Mouse (Mus musculus) common myeloid progenitor, adult 5-6 weeks (primary cell): ENCODE results near the gene Ncaph. TPM values are rescaled to one million over a fixed set of nuclear protein-coding genes. Genes with fewer than 3 reads are reported as not detected.
"Not testable (repeated sequence)": the region's sequence is repeated elsewhere in the genome, so short reads cannot be mapped to it uniquely, and the experiment has no call there.

ENCODE experiments used
- ATAC-seq: replicated peaks from 2 replicates; pipeline ENCODE4 v1.8.0; 2016; ENCODE audit warnings: low read depth, mild to moderate bottlenecking, moderate TSS enrichment, inconsistent platforms; ENCODE audit not compliant: poor library complexity, severe bottlenecking
- total RNA-seq: library from RNA; stranded (forward); fragments of 200-1000, 187-1606 nt; gene quantifications from 2 replicates; pipeline ENCODE4 v1.2.3, GENCODE M21; 2017

The Ncaph gene
- total RNA-seq, result 58.5 and 73.9 TPM in 2 replicates

DNA sequence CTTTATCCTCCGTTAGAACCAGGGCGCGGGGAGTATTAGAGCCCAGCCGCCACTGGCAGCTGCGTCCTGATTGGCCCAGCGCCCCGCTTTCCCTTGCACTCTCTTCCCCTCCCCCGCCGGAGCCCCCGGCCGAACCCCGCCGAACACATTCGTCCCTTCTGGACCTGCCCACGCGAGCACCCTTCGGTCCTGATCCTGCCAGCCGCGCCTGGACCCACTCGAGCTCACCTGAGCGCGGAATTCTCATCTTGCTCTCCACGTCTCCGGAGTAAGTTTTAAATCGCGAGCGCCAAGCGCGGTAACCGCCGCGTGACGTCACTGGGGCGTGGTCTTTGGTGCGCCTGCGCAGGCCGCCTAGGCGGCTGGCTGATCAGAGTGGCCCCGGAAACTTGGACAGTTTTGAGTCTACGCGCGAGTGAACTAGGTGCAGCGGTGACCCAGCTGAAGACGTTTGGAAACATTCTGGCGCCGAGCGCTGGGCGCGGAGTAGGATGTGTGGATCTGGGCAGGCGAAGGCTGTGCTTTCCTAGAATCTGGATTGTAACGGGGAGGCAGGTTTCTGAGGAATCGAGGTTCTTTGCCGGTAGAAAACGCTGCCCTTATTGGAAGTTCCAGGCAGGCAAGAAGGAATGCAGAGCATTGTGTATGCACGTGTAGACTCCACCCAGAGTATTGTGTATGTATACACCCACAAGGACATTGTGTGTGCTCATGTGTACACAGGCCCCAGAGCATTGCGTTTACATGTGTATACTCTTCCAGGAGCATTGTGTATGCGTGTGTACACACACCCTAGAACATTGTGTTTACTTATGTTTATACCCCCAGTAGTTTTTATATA lies at the start of gene Ncaph:
Ncaph (minus strand) TSS at position 334 of the 841 bp plus-strand sequence.
- ATAC-seq, result peak; percentile 77

DNA sequence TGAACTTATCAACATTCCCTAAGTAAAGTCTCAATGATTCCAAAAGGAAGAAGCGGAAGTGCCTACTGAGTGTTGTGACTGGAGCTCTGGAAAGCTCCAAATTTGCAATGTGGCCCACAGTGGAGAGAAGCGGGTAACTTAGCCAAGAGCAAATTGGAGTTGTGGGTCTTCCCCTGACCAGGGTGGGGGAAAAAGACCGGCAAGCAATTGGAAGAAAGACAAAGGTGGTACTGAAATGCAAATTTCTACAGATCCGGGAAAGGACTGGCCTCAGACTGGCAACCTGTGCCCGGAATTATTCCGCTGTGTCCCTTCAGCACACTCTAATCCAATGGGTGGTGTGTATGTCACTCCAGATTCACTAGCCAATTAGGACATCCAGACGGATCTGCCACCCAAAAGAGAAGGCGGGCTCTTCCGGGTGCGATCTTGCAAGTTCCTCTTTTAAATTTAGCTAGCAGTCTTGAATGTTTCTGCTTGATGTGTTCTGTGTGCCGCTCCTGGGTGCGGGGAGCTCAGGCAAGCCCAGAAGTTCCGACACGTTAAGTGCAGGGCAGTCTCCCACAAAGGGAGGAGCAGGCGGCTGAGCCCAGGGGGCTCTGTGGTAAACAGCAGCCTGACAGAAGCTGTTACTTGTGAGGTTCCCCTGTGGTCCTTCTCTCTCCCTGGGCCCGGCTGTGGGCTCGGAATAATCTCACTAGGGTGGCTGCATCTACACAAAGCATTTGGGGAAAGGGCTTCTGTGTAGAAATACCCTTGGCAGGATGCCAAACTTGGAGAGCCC lies 49.0 kb upstream of the Ncaph start:
- peak; percentile 99 for ATAC-seq

DNA sequence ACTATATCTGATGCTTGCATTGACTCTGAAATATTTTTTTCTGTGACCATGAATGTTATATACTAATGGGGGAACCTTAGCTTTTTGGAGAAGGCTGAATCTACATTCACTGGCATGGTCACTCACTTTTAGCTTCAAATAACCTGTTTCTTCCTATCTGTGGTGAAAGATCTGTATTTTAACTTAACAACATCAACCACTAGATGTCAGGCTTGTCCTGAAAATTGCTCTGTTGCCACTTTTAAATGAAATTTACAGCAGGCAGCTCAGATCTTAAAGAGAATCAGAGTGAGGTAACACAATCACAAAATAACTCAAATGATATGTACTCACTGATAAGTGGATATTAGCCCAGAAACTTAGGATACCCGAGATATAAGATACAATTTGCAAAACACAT lies 32.5 kb upstream of the Ncaph start:
- peak; percentile 80; the same call in 1 of the 2 replicates for ATAC-seq

DNA sequence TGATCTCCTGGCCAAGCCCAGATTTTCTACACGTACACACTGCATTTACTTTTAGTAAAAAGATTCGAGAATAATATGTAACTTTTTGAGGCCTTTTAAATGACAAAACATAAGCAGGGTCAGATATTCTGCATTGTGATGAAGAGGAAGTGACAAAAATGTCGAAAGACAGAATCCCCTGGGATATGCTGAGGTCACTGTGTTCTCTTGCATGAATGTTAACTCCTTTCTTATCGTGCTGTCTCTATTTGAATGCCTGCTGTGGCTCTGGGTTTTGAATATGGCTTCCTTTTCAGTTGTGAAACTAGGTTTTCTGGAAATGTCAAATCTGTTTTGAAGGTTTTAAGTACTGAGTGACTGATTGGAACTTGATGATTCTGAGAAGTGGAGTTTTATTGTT lies 31.9 kb upstream of the Ncaph start:
- no peak for ATAC-seq

DNA sequence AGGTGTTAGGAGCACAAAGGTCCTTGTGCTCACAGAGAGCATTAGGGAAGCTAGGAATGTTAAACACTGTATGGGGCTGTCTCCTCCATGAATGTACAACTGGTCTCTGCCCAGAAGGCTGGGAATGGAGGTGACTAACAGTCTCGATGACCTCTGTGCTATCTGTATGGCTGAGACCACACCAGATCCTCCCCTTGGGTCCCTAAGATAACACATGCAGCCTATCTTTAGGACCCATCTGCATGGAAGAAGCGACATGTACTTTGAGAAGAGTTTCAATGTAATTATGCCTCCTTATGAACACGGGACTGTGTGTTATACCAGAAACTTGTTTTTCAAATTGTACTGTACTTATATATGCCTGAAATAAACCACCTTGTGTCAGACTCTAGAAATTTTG lies 11.9 kb upstream of the Ncaph start:
- no peak for ATAC-seq

DNA sequence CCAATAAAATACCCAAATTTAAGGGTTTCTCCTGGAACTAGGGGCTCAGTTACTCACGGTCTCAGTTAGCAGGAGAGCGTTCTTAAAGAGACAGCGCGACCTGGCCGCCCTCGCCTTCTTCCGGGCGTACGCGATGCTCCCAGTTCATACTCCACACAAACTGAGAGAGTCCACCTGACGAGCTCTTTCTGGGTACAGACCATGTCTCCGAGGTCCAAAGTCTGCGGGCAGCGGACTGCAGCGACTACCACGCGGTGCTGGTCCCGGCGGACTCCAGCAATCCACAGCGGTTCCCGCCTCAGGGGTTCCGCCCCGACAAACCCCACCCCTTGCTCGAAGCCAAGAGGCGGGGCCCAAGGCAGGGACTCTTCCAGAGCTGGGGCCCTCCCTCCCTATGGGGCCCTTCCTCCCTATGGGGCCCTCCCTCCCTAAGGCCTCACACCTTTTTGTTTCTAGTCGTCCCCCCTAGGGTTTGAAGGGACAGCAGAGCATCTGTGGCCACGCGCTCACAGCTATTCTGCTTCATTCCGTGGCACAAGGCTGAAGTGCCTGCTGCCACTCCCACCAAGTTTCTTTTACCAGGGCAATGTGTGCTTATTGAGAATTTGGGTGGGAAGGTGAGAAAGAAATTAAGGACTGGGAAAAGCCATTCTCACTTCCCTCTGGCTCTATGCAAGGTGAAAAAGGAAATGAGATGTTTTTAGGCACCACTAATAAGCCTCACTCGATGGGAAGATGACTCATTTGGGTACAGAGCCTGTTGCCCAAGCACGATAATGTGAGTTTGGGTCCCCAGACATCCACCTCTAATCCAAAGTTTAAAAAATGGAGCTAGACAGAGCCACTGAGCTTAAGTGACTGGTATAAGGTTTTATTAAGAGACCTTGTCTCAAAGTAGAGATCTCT lies 9.7 kb upstream of the Ncaph start, which contains the start of gene Itpripl1:
Itpripl1 (minus strand) TSS at position 285 of the 906 bp plus-strand sequence.
- ATAC-seq, result peak; percentile 89

DNA sequence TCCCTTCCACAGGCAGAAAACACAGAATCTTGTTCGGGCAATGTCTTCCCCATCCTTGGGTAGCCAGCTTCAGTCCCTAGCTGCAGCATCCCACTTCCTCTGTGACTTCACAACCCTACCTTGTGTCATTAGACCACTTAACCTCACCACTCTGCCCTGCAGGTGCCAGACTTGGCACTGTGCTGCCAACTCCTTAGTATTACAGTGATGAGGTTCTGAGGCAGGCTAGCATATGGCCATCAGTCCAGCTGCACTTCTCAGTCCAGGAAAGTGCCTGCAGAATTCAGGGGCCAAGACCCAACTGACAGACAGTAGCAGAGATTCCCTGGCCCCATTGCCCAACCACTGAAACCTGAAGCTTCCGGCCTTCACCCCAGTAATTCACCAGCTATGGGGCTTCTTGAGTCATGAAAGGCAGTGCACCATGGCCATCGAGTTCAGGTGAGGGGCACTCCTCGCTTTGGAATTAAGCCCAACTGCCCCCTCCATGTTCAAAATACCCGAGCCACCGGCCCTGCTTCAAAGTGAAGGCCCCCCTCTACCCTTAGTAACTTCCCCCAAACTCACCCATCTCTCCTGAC lies 8.9 kb upstream of the Ncaph start:
- 0 out of 2 replicates have a peak, but pooled peaks have one; percentile 5 for ATAC-seq

DNA sequence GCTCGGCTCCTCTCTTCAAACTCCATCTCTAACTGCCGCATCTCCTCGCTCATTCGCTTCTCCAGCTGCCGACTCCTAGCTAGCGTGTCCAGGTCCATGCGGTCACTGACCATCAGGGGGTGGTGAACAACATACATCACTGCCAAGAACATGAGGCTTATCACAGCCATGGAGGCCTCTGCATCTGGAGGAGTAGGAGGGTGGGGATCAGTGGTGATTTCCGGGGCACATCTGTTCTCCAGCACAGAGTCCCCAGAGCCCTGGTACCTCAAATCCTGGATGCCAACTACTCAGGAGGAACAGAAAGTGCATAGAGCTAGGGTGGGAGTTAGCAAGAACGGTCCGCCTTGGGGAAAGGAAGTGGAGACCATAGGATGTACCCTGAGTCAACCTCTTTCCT lies 8.3 kb upstream of the Ncaph start:
- ATAC-seq, result 0 out of 2 replicates have a peak, but pooled peaks have one; percentile 9

DNA sequence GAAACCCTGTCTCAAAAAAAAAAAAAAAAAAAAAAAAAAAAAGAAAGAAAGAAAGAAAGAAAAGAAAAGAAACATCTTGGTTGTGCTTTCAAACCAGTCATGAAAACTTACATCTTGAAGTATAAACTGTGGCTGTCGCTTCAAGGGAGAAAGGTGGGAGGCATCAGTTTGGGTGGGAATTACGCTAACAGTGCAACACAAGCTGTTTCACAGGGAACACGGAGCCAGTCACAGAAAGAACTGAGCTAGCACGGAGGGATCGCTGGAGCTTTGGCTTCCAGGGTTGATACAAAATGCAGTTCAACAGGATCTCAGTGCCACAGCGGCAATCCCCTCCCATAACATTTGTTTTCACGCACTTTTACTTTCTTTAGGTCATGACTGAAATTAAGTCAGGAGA lies 6.3 kb upstream of the Ncaph start:
- ATAC-seq, result no peak

DNA sequence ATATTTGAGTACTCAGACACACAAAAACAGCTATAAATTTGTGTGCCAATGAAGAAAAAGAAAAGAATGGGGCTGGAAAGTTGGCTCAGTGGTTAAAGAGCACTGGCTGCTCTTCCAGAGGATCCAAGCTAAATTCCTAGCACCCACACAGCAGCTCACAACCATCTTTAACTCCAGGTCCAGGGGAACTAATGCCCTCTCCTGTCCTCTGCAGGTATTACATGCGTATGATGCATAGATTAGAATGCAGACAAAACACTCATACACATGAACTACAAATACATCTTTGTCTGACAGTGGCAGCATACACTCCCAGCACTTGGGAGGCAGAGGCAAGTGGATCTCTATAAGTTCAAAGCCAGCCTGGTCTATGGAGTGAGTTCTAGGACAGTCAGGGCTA lies 5.9 kb upstream of the Ncaph start:
- ATAC-seq, result no peak

DNA sequence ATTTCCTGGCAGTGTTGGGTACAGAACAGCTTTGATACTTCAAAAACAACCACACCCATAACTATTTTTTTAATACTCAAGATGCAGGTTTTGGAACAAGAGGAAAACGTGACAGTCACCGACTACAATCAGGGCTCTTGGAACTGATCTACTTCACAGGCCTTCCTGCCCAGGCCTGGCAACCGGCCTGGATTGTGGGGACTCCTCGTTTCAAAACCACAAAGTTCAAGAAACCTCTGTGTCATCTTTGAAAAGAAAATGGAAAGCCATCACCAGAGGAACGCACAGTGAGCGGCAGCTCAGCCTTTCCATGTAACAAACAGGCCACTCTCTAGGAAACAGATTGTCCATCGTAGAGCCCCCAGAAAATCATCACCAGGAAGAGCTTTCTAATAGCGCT lies 5.3 kb upstream of the Ncaph start:
- peak; percentile 23 for ATAC-seq

DNA sequence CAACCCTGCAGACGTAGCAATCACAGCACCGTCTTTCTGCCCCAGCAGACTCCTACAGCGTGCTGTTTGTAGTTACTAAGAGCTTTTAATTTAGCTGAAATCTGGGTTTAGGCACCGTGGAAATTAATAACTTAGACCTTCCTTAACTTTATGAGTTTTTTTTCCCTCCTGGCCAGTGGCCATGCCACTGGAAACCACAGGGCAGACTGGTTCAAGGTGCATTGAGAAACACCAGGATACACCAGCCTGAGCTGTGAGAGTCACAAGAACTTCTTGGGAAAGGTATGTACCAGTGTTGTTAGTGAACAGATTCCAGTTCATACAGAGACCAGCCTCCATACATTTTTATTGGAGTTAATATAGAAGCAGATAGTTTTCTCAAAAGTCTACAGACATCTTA lies 4.7 kb upstream of the Ncaph start:
- no peak for ATAC-seq

DNA sequence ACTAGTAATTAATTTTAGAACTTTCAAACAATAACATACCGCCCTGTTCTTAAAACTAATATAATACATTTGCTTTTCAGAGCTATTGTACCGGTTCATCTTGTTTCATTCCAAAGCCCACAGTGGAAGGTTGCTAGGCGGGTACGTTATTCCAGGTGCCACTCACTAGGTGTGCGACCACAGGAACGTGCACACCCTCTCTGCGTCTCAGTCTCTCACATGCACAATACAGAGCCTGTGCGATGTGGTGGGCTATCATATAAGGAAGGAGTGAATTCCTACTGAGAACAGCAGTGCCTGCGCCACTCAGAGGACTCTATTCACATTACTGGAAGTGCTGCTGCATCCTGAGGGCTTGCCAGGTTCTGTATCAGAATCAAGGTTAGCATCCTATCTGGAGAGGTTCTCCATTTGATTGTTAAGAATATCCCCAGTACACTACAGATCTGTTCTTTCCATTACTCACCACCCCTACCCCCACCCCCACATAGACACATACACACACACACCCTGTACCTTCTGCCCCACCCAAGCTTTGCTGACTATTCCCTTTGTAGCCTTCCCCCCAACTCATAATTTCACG lies 4.2 kb upstream of the Ncaph start:
- ATAC-seq, result no peak

DNA sequence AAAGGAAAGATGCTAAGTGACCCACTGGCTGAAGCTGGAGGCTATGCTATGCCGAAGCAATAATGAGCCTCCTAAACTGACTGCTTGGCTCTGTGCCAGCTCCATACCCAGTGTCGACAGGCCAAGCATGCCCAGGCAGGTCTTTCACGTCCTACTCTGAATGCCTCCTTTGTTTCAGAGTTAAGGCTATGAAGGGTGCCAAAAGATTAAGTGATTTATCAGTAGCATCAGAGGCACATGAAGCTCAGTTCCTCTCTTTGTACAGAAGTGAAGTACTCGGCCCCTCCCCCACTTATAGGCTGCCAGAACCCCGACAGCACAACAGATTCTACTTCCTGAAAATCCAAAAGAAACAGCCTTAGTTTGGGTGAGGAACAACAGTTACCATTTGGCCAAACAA lies 3.2 kb upstream of the Ncaph start:
- ATAC-seq, result peak; percentile 34

DNA sequence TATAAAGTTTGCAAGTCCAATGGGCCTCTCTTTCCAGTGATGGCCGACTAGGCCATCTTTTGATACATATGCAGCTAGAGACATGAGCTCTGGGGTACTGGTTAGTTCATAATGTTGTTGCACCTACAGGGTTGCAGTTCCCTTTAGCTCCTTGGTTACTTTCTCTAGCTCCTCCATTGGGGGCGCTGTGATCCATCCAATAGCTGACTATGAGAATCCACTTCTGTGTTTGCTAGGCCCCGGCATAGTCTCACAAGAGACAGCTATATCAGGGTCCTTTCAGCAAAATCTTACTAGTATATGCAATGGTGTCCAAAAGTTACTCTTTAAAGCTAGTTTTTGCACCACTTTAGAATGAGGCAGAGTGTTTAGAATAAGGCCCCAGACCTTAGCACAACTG lies 1.5 kb upstream of the Ncaph start:
- not testable (repeated sequence) for ATAC-seq

DNA sequence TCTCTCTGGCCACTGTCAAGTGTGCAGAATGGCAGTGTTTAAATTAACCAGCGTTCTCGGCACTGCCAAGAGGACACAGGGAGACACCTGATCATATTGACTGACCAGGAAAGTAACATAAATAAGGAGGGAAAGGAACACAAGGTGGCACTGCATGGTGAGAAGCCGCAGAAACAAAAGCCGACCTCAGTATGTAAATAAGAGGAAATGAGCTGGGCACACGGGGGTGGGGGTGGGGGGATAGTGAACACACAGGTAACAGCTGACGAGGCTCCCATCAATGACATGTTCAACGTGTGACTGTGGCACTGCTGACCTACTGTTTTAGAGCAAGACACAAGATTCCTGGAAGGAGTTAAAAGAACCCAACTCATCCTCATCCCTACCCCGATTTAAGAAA lies 2.4 kb downstream of the Ncaph start:
- ATAC-seq, result no peak

DNA sequence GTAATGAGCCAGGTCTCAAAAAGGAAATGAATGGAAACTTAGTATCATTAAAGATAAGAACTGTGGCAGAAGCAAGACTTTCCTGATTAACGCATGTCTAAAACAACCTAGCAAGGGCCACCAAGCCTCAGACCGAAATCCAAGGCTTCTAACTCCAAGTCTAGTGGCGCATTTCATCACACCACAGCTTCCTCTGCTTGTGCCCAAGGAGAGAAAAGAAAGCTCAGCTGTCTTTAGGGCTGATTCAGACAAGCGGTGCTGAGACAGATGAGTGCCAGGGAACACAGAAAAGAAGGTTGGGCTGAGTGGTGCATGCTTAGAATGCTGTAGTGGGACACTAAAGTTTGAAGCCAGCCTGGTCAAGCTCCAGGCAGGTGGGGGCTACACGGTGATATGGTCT lies 4.8 kb downstream of the Ncaph start:
- ATAC-seq, result no peak

DNA sequence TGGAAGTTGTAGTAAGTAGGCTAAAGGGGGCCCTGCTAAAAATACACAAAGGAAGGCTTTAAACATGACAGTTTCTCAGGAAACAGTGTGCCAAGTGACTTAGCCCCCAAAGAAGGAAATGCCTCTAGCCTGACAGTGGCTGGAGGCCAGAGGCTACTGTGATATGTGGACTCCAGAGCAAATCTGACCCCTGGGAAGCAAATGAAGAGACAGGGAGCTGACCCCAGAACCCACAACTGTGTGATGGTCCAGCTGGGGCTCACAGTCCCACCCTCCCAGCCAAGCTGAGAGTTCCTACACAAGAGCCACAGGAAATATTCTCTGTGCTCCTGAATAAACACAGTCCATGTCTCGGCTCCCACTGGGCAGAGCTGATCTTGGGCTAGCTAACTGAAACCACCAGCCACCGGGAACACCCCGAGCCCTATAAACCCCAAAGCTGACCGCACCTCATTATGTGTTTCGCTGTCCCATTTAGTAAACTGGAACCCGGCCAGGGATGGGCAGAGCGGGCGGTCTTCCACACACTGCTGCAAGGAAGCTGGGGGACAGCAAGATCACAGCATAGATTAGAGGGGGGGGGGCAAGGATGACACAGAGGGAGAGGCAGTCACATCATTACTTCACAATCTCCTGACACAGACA lies 12.0 kb downstream of the Ncaph start:
- no peak for ATAC-seq

DNA sequence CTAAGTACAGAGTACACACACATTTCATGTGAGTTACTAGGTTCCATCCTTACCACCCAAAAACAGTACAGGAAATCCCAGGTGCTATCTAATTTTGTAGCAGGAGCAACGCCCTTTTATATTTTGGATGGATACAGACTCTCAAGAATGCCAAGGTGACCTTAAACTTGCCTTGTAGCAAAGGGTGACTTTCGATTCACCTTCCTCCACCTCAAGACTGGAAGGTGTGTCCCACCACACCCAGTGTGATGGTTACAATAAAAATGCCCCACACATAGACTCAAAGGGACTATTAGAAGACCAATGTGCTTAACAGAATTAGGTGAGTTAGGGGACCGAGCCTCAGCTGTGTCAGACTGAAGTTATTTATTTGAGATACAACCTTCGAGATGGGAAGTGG lies 24.8 kb downstream of the Ncaph start:
- no peak for ATAC-seq
